Mouse (Mus musculus) liver, embryonic 14.5 days (tissue): ENCODE data around the gene Ptgir. TPM values are rescaled to one million over a fixed set of nuclear protein-coding genes. Genes with fewer than 3 reads are reported as not detected.

Source experiments
- ATAC-seq: fragments of 200-750 bp; cut with Nextera tagmentation; 2 replicates; pipeline ENCODE4 v1.8.0; 2017; ENCODE audit warnings: moderate number of reproducible peaks, mild to moderate bottlenecking, moderate library complexity; ENCODE audit not compliant: insufficient read depth
- DNase-seq, 3 experiments: peaks; one replicate each; pipeline ENCODE4 v3.0.0-alpha.2; 2012 to 2013; ENCODE audit warnings: low read depth in 3 of 3, low spot score in 3 of 3
- H3K27ac ChIP-seq: fragments of 300-500 bp; sonication (generic); 2 replicates; pipeline ENCODE4 v1.5.1; 2014; ENCODE audit warnings: moderate library complexity, mild to moderate bottlenecking, control low read depth, inconsistent platforms
- H3K27me3 ChIP-seq: fragments of 300-500 bp; sonication (generic); 2 replicates; pipeline ENCODE4 v1.6.1; 2014; ENCODE audit warnings: mild to moderate bottlenecking, low read length, moderate library complexity; ENCODE audit not compliant: control insufficient read depth, insufficient read depth
- H3K36me3 ChIP-seq: fragments of 300-500 bp; sonication (generic); replicated peaks from 2 replicates; pipeline ENCODE4 v1.6.1; 2014; ENCODE audit warnings: low read depth; ENCODE audit not compliant: control insufficient read depth, insufficient read depth
- H3K4me1 ChIP-seq, 2 experiments: fragments of 200-500 bp in 1 of 2; fragments of 300-500 bp in 1 of 2; sonication (generic) in 1 of 2; replicated peaks; 2 replicates each; pipeline ENCODE4 v1.6.1; 2012 to 2014; ENCODE audit warnings: antibody characterized with exemption in 1 of 2, inconsistent platforms in 1 of 2, low read length in 1 of 2; ENCODE audit not compliant: control insufficient read depth in 2 of 2, insufficient read depth in 2 of 2
- H3K4me2 ChIP-seq: fragments of 300-500 bp; sonication (generic); 2 replicates; pipeline ENCODE4 v1.6.1; 2014; ENCODE audit warnings: low read depth, mild to moderate bottlenecking, control low read depth, moderate library complexity
- H3K4me3 ChIP-seq, 2 experiments: fragments of 200-500 bp in 1 of 2; fragments of 300-500 bp in 1 of 2; sonication (generic) in 1 of 2; 2 replicates each; pipeline ENCODE4 v1.5.1; 2012 to 2014; ENCODE audit warnings: low read depth in 2 of 2, low read length in 2 of 2, mild to moderate bottlenecking in 2 of 2, control low read depth in 1 of 2, inconsistent platforms in 1 of 2, moderate library complexity in 1 of 2; ENCODE audit not compliant: insufficient read depth in 1 of 2
- H3K9ac ChIP-seq: fragments of 300-500 bp; sonication (generic); replicated peaks from 2 replicates; pipeline ENCODE4 v1.6.1; 2014; ENCODE audit warnings: mild to moderate bottlenecking, control low read depth, moderate library complexity
- H3K9me3 ChIP-seq: fragments of 300-500 bp; sonication (generic); 2 replicates; pipeline ENCODE4 v1.6.1; 2016; ENCODE audit warnings: low read length, mixed read lengths; ENCODE audit not compliant: control insufficient read depth
- CTCF ChIP-seq: IDR thresholded peaks from 2 replicates; pipeline ENCODE4 v1.5.1; 2016; ENCODE audit warnings: antibody characterized with exemption, low read depth, control low read depth
- EP300 ChIP-seq: IDR thresholded peaks from 2 replicates; pipeline ENCODE4 v1.6.1; 2016; ENCODE audit warnings: antibody characterized with exemption, low read depth
- WGBS: fragments of 180-500 bp; shearing (Covaris S2); extraction: QIAGEN DNeasy Blood & Tissue Kit; methylation state at CpG from one replicate; pipeline ENCODE4 v1.1.7; 2014; ENCODE audit not compliant: insufficient replicate concordance; 5-methylcytosine and 5-hydroxymethylcytosine counted together
- polyA plus RNA-seq, 2 experiments: library from polyadenylated mRNA; depleted of rRNA in 1 of 2; stranded (reverse) in 1 of 2; unstranded in 1 of 2; fragments of >200 nt; fragmentation: Nextera tagmentation in 1 of 2; extraction: Ambion mirVana in 1 of 2; gene quantifications; 2 replicates each; pipeline versions ENCODE4 v1.2.1 to v1.2.3; 2012 to 2014

Ptgir gene
- polyA plus RNA-seq, 2 experiments = 0.87 to 0.88 TPM

DNA sequence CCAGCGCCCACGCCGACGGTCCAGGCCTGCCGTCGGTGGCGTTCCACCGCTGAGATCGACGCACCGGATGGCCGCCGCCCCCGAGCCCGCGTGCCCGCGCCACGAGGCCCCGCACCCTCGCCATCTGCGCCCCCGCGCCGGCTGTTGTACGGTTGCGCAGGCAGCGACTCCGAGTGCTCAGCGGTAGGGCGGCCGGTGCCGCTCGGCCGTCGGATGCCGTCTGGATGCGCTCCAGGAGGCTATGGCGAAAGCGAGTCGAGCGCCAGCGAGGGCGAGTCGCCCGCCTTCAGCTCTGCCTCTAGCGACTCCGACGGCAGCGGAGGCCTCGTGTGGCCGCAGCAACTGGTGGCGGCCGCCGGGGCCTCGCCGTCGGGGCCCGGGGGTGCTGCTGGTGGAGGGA is 20.4 kb upstream of the Ptgir start:
- DNase-seq (no peak), ATAC-seq (no peak)
- Histone ChIP-seq H3K9me3 (peaks cover 2% of the 10 kb centered on the region), H3K27me3 (peaks cover 43% of the 10 kb centered on the region), H3K27ac (no peak overlapping the region), H3K36me3 (no peaks in the 10 kb centered on the region), H3K4me3 (no peak overlapping the region), H3K4me2 (no peak overlapping the region), H3K4me1 (no peaks in the 10 kb centered on the region), H3K9ac (no peak overlapping the region)
- TF ChIP-seq CTCF (no peak), EP300 (no peak)
- WGBS = 37% methylated on average over 59 of the region's 59 CpGs

DNA sequence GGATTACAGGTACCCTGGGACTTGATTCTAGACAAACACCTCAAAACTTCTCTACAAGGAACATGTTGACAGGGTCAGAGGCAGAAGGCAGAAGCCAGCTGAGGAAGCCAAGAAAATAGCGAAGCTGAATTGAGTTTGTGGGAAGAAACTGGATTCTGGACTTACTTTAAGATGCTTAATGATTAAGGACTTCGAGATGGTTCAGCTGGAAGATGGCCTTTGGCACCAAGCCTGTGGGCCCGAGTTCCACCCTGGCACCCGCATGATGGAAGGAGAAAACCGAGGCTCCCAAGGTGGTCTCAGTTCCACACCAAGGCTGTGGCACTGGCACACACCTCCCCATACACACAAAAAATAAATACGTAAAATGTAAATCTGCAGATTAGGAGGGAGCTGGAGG is 15.8 kb upstream of the Ptgir start:
- H3K27me3 ChIP-seq = peaks cover 61% of the 10 kb centered on the region
- no peak overlapping the region for H3K9ac ChIP-seq
- H3K4me1 ChIP-seq = peaks cover 10 to 11% of the 10 kb centered on the region in 2 experiments
- TF ChIP-seq CTCF (no peak), EP300 (no peak)
- ATAC-seq (no peak), DNase-seq (no peak)
- H3K27ac ChIP-seq = no peak overlapping the region
- no peaks in the 10 kb centered on the region for H3K36me3 ChIP-seq
- peaks cover 2% of the 10 kb centered on the region for H3K9me3 ChIP-seq
- H3K4me3 ChIP-seq = no peak overlapping the region
- H3K4me2 ChIP-seq = no peak overlapping the region
- 40% methylated on average over 6 of the region's 6 CpGs for WGBS

GRCm38 (mm10) chr7:16890944-16891343 is 15.3 kb upstream of the Ptgir start:
- no peak overlapping the region for H3K4me2 ChIP-seq
- peaks cover 57% of the 10 kb centered on the region for H3K27me3 ChIP-seq
- 3% methylated on average over 23 of the region's 23 CpGs for WGBS
- DNase-seq = no peak
- no peak overlapping the region for H3K9ac ChIP-seq
- H3K27ac ChIP-seq = no peak overlapping the region
- peaks cover 10 to 11% of the 10 kb centered on the region in 2 experiments for H3K4me1 ChIP-seq
- H3K4me3 ChIP-seq = no peak overlapping the region
- no peaks in the 10 kb centered on the region for H3K36me3 ChIP-seq
- ATAC-seq = no peak
- H3K9me3 ChIP-seq = peaks cover 2% of the 10 kb centered on the region; the same call in 1 of the 2 replicates
- TF ChIP-seq EP300 = no peak
- TF ChIP-seq CTCF = no peak

GRCm38 (mm10) chr7:16891641-16892351 is 14.5 kb upstream of the Ptgir start, which contains the start of gene Gng8:
Gene Gng8 (plus strand): TSS chr7:16891786.
- H3K4me3 ChIP-seq = peak within 1 kb of the TSS; percentile 19 to 35; a peak in 3 of 4 replicates
- ATAC-seq (peak; percentile 81), DNase-seq (peak; percentile 62 to 64 (median 62))
- peaks cover 10 to 11% of the 10 kb centered on the region in 2 experiments for H3K4me1 ChIP-seq
- peak within 1 kb of the TSS; percentile 70 for H3K4me2 ChIP-seq
- no peak within 1 kb of the TSS for H3K27ac ChIP-seq
- no peaks in the 10 kb centered on the region for H3K9me3 ChIP-seq
- H3K9ac ChIP-seq = no peak within 1 kb of the TSS
- under 1% methylated on average over 30 of the region's 30 CpGs for WGBS
- H3K36me3 ChIP-seq = no peaks in the 10 kb centered on the region
- H3K27me3 ChIP-seq = peaks cover 48% of the 10 kb centered on the region
- peak; percentile 97 for TF ChIP-seq CTCF
- TF ChIP-seq EP300 = no peak

- Histone ChIP-seq H3K27ac (no peak overlapping the region), H3K4me3 (no peak overlapping the region), H3K27me3 (peaks cover 46% of the 10 kb centered on the region), H3K9me3 (no peaks in the 10 kb centered on the region), H3K4me2 (peak overlapping the region; percentile 70; the same call in 1 of the 2 replicates), H3K9ac (no peak overlapping the region), H3K36me3 (no peaks in the 10 kb centered on the region), H3K4me1 (peaks cover 10 to 11% of the 10 kb centered on the region in 2 experiments)
- DNase-seq = no peak
- ATAC-seq = no peak
- TF ChIP-seq EP300 (no peak), CTCF (no peak)
- WGBS = 32% methylated on average over 9 of the region's 9 CpGs
Measured at GRCm38 (mm10) chr7:16892352-16892730, 13.9 kb upstream of the Ptgir start.
